9 mouse cellular contexts compared by ENCODE assay signal in the genomic region with DNA sequence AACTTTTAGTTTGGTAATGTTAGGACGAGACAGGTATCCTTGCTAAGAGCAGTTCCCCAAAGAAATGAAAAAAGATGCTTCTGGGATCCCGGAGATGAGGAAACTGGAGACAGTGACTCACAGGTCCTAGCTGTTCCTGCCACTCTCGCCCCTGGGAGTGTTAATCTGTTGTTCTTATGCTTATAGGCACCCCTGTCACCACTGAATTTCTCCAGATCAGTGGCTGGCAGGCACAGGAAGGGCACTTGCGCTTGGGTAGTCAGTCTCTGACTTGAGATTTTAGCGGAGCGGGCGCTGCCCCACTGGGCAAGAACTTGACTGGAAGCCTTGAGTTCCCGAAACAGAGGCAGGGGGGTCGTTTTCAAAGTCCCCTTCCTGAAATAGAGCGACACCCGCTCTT. TPM values are rescaled to one million over a fixed set of nuclear protein-coding genes. Genes with fewer than 3 reads are reported as not detected.
DNase-seq lines count a peak whose midpoint lies in the region; ATAC-seq and TF ChIP-seq lines count a peak whose summit lies in the region.
"Had no signal": no experiment of that assay in that cellular context is flagged by ENCODE, and none has a peak within 500 bp of the region (broad histone marks: within the 10 kb centered on the region; RNA-seq: fewer than 3 reads in every experiment).

No protein-coding gene starts in this region.

- H3K4me1 ChIP-seq in heart, embryonic 11.5 days (ENCODE audit: control insufficient read depth, insufficient read depth, low read length), result peaks cover 7% of the 10 kb centered on the region; the same call in 1 of the 2 replicates
- peaks cover 19% of the 10 kb centered on the region for H3K4me1 ChIP-seq in forebrain, embryonic 15.5 days
- peaks cover 4% of the 10 kb centered on the region; the same call in 1 of the 2 replicates for H3K4me1 ChIP-seq in midbrain, embryonic 14.5 days (ENCODE audit: control insufficient read depth, insufficient read depth, low read length)
- H3K4me1 ChIP-seq: liver, embryonic 15.5 days had no signal

- no peak for TF ChIP-seq CTCF in brain, embryonic 14.5 days (IDR thresholded peaks at IDR 0.05; ENCODE audit: borderline replicate concordance, extremely low read depth, insufficient read depth, insufficient read length)

- H3K4me2 ChIP-seq in heart, embryonic 11.5 days, result peak overlapping the region; percentile 98
- peak overlapping the region; percentile 82 for H3K4me2 ChIP-seq in forebrain, embryonic 15.5 days (replicated peaks)
- H3K4me2 ChIP-seq in midbrain, embryonic 14.5 days (ENCODE audit: low read length), result peak overlapping the region; percentile 85

- no peak for ATAC-seq in heart, embryonic 11.5 days (replicated peaks; ENCODE audit: insufficient number of reproducible peaks, low FRiP score, low TSS enrichment)
- no peak for ATAC-seq in forebrain, embryonic 15.5 days (replicated peaks)
- ATAC-seq in midbrain, embryonic 14.5 days (ENCODE audit: low FRiP score, low TSS enrichment), result no peak

- 17% methylated on average over 11 of the region's 11 CpGs for WGBS in heart, embryonic 11.5 days (ENCODE audit: insufficient replicate concordance)
- 9% methylated on average over 11 of the region's 11 CpGs for WGBS in forebrain, embryonic 15.5 days
- 13% methylated on average over 11 of the region's 11 CpGs for WGBS in midbrain, embryonic 14.5 days

- H3K9me3 ChIP-seq in heart, embryonic 11.5 days (replicated peaks; ENCODE audit: control insufficient read depth, low read length), result no peaks in the 10 kb centered on the region
- H3K9me3 ChIP-seq in forebrain, embryonic 15.5 days, result no peaks in the 10 kb centered on the region
- no peaks in the 10 kb centered on the region for H3K9me3 ChIP-seq in midbrain, embryonic 14.5 days (ENCODE audit: control insufficient read depth, low read length)
- H3K9me3 ChIP-seq: liver, embryonic 15.5 days had no signal

- no peak for DNase-seq in heart, postnatal 25 days (ENCODE audit: low spot score)
- DNase-seq in brain, embryonic 14.5 days (ENCODE audit: low read depth), result peak; percentile 42
- peak; percentile 35 for DNase-seq in midbrain, embryonic 14.5 days
- no peak for DNase-seq in T-cell, adult 2 months (ENCODE audit: low spot score)
- DNase-seq in kidney, postnatal 25 days, result no peak
- no peak for DNase-seq in kidney, adult 11 months

- H3K9ac ChIP-seq in heart, embryonic 11.5 days (ENCODE audit: low read depth, low read length), result no peak overlapping the region
- peak overlapping the region; percentile 58; the same call in 1 of the 2 replicates for H3K9ac ChIP-seq in forebrain, embryonic 15.5 days (replicated peaks)
- H3K9ac ChIP-seq in midbrain, embryonic 14.5 days (replicated peaks; ENCODE audit: low read length), result no peak overlapping the region
- H3K9ac ChIP-seq: liver, embryonic 15.5 days had no signal

- no peak overlapping the region for H3K27ac ChIP-seq in heart, embryonic 11.5 days (ENCODE audit: low read depth, low read length)
- no peak overlapping the region for H3K27ac ChIP-seq in forebrain, embryonic 15.5 days (replicated peaks)
- no peak overlapping the region for H3K27ac ChIP-seq in midbrain, embryonic 14.5 days (replicated peaks; ENCODE audit: low read depth, low read length)
- H3K27ac ChIP-seq: liver, embryonic 15.5 days had no signal

- H3K36me3 ChIP-seq in heart, embryonic 11.5 days (ENCODE audit: control insufficient read depth, insufficient read depth, low read length), result no peaks in the 10 kb centered on the region
- no peaks in the 10 kb centered on the region for H3K36me3 ChIP-seq in forebrain, embryonic 15.5 days
- no peaks in the 10 kb centered on the region for H3K36me3 ChIP-seq in midbrain, embryonic 14.5 days (ENCODE audit: control insufficient read depth, insufficient read depth, low read length)
- H3K36me3 ChIP-seq: liver, embryonic 15.5 days had no signal

- peaks cover 12% of the 10 kb centered on the region for H3K27me3 ChIP-seq in heart, embryonic 11.5 days (ENCODE audit: control insufficient read depth, insufficient read depth, low read length)
- H3K27me3 ChIP-seq in forebrain, embryonic 15.5 days, result 0 out of 2 replicates have a peak, but pooled peaks cover 10% of the 10 kb centered on the region
- H3K27me3 ChIP-seq in midbrain, embryonic 14.5 days (ENCODE audit: control insufficient read depth, insufficient read depth, low read length), result peaks cover 11% of the 10 kb centered on the region; the same call in 1 of the 2 replicates

- peak overlapping the region; percentile 68 for H3K4me3 ChIP-seq in heart, embryonic 11.5 days (ENCODE audit: low read depth, low read length)
- peak overlapping the region; percentile 80 for H3K4me3 ChIP-seq in forebrain, embryonic 15.5 days
- peak overlapping the region; percentile 70 for H3K4me3 ChIP-seq in midbrain, embryonic 14.5 days (replicated peaks; ENCODE audit: low read depth, low read length)

- TF ChIP-seq POLR2A in brain, embryonic 14.5 days (IDR thresholded peaks at IDR 0.05; ENCODE audit: borderline replicate concordance, extremely low read depth, insufficient read depth, insufficient read length, poor library complexity, severe bottlenecking), result no peak

- intact Hi-C loops in heart, postnatal 25 days (cut with DNase I), result loop anchor here (2.0 to 5.0 kb wide), 2 partner anchors 199 to 623 kb away; no protein-coding TSS in a partner anchor

RNA-seq across cellular contexts. Expression of a gene that starts 1.3 kb away (rescaled TPM):
- polyA plus RNA-seq in heart, embryonic 11.5 days (2014; fragmentation: Nextera tagmentation; extraction: Ambion mirVana), result 0.13 and 0.24 TPM in 2 replicates
- 1 to 10 TPM; 1.1 to 1.7 TPM for total RNA-seq in heart, postnatal 25 days (2021)
- 0.58 and 1.2 TPM in 2 replicates for polyA plus RNA-seq in brain, embryonic 14.5 days (2012; rRNA removed)
- 0.56 and 0.60 TPM in 2 replicates for polyA plus RNA-seq in forebrain, embryonic 15.5 days (2015; fragmentation: Nextera tagmentation; extraction: Ambion mirVana)
- 0.71 and 0.98 TPM in 2 replicates for polyA plus RNA-seq in midbrain, embryonic 14.5 days (2014; fragmentation: Nextera tagmentation; extraction: Ambion mirVana)

Comparison
In these comparisons a context has a peak if more than half of its experiments do, and no peak if none do; other contexts are left out.
1. DNase-seq: peak in brain, embryonic 14.5 days (single experiment) and midbrain, embryonic 14.5 days (single experiment); none in heart, postnatal 25 days (single experiment), T-cell, adult 2 months (single experiment), kidney, postnatal 25 days (0 of 2) and kidney, adult 11 months (single experiment).
2. Peak in every context shown above with its lines, with median percentiles within 50 percentile points of each other: H3K4me2 ChIP-seq and H3K4me3 ChIP-seq.